Mouse (Mus musculus) forelimb bud, embryonic 11.5 days (tissue): ENCODE results near the gene Aifm2.

Experiments
- DNase-seq: peaks from one replicate; pipeline ENCODE4 v3.0.0-alpha.2; 2012; ENCODE audit warnings: low read depth, low spot score

Aifm2 gene

GRCm38 (mm10) chr10:61714771-61715461, at the start of gene Aifm2:
Aifm2 (plus strand) TSS chr10:61715263.
- no peak for DNase-seq

- no peak for DNase-seq
Observed at GRCm38 (mm10) chr10:61665651-61666050, 49.4 kb upstream of the Aifm2 start.

GRCm38 (mm10) chr10:61669289-61669688, 45.8 kb upstream of the Aifm2 start:
- DNase-seq, result no peak

GRCm38 (mm10) chr10:61669896-61670295, 45.2 kb upstream of the Aifm2 start:
- DNase-seq, result no peak

- DNase-seq, result no peak
Observed at GRCm38 (mm10) chr10:61670758-61671157, 44.3 kb upstream of the Aifm2 start.

GRCm38 (mm10) chr10:61675935-61676334, 39.1 kb upstream of the Aifm2 start:
- DNase-seq, result no peak

- no peak for DNase-seq
Observed at GRCm38 (mm10) chr10:61679545-61679944, 35.5 kb upstream of the Aifm2 start.

- peak; percentile 98 for DNase-seq
Observed at GRCm38 (mm10) chr10:61680015-61680913, 34.8 kb upstream of the Aifm2 start, which contains the start of gene Sar1a. Sar1a (plus strand) TSS chr10:61680299.

GRCm38 (mm10) chr10:61689405-61689804, 25.7 kb upstream of the Aifm2 start:
- no peak for DNase-seq

- DNase-seq, result no peak
Observed at GRCm38 (mm10) chr10:61693563-61693962, 21.5 kb upstream of the Aifm2 start.

- DNase-seq, result peak; percentile 96
Observed at GRCm38 (mm10) chr10:61694870-61695670, 20.0 kb upstream of the Aifm2 start, which contains the start of gene Tysnd1. Tysnd1 (plus strand) TSS chr10:61695514.

GRCm38 (mm10) chr10:61695703-61696559, 19.1 kb upstream of the Aifm2 start:
- DNase-seq, result no peak

- no peak for DNase-seq
Observed at GRCm38 (mm10) chr10:61696560-61696823, 18.6 kb upstream of the Aifm2 start.

- DNase-seq, result no peak
Observed at GRCm38 (mm10) chr10:61697028-61697427, 18.0 kb upstream of the Aifm2 start.

GRCm38 (mm10) chr10:61704663-61705062, 10.4 kb upstream of the Aifm2 start:
- DNase-seq, result no peak

- DNase-seq, result no peak
Observed at GRCm38 (mm10) chr10:61706412-61707375, 8.4 kb upstream of the Aifm2 start.

- no peak for DNase-seq
Observed at GRCm38 (mm10) chr10:61713601-61714000, 1.5 kb upstream of the Aifm2 start.

- no peak for DNase-seq
Observed at GRCm38 (mm10) chr10:61714146-61714545, 917 bp upstream of the Aifm2 start.

- DNase-seq, result no peak
Observed at GRCm38 (mm10) chr10:61715462-61715837, 387 bp downstream of the Aifm2 start.
